Mouse (Mus musculus) mammary gland, adult 2 months (tissue): ENCODE data around the gene Naaa. TPM values are rescaled to one million over a fixed set of nuclear protein-coding genes. Genes with fewer than 3 reads are reported as not detected.

Experiments
- polyA plus RNA-seq: library from polyadenylated mRNA; depleted of rRNA; stranded (reverse); fragments of >200 nt; gene quantifications from 2 replicates; pipeline ENCODE4 v1.2.3, GENCODE M21; 2012; ENCODE audit warnings: low replicate concordance; rRNA removed

The Naaa gene
- 96.5 and 118 TPM in 2 replicates for polyA plus RNA-seq

DNA sequence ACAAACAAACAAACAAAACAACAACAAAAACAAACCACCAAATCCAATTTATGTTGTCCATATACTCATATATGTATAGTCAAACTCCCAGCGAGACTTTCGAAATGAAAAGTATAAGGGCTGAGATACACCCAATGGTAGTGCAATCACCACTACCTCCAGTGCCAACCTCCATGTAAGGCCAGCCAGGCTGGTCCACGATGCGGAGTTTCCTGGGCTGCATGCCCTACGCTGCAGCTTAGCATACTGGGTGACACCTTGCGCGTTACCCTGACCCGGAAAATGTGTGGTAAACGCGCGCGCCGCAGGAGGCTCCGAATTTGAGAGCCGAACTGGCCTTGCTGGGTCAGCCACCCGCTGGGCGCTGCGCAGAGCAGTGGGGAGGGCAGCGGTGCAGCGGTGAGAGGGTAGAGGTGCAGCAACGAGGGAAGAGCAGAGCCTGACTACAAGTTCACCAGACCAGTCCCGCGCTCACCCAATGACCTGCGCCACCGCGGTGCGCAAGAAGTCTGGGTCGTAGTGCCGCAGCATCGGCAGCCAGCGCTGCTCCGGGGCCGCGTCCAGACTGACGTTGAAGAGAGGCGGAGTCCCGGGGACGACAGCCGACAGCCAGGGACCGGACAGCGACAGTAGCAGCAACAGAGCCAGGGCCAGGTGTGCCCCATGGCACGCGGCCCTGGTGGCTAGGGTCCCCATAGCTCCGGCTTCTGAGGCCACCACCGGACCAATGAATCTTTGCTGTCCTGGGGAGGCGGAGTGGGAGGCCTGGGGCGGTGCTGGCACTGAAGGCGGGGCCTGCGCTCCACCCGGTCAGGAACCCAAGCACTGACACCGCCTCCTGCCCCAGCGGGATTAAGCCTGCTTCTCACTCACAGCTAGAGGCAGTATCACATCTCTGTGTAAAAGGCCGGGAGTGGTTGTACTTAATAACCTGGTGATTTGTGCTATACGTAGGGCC, at the start of gene Naaa:
Gene Naaa, minus strand, starts transcription at position 734 of the 958 bp plus-strand sequence.

DNA sequence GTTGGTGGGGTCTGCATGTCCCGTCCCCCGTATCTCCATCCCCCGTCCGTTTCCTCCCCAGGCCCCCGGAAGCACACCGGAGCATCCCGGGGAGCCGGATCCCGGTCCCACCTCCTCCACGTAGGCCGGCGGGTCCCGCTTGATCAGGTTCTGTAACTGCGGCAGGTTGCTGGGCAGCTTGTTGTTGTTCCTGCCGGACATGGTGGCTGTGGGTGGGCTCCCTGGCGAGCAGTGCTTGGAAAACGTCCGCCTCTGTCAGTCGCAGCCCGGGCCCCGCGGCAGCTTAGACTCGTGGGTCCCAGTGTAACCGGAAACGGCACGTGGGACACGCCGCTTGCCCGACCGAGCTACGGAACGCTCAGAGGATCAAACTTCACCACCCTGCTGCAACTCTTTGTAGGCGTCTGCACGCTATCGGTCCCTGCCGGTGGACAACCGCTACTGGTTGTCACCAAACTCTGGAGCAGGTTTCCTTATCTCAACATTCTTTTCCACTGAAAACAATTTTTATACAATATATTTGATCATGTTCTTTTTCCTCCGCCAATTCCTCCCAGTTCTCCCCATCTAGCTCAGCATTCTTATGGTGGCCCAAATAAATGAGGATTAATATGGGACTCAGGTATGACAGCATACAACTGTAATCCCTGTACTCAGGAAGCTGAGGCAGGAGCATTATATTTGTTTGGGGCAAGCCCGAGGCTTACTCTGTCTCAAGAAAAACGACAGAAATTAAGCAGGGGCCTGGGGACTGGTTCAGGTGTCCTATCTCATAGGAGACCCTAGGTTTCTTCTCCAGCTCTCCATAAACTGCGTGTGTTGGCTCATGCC, 31.9 kb upstream of the Naaa start, which contains the start of gene Sdad1:
Gene Sdad1, minus strand, starts transcription at position 799 of the 831 bp plus-strand sequence.

DNA sequence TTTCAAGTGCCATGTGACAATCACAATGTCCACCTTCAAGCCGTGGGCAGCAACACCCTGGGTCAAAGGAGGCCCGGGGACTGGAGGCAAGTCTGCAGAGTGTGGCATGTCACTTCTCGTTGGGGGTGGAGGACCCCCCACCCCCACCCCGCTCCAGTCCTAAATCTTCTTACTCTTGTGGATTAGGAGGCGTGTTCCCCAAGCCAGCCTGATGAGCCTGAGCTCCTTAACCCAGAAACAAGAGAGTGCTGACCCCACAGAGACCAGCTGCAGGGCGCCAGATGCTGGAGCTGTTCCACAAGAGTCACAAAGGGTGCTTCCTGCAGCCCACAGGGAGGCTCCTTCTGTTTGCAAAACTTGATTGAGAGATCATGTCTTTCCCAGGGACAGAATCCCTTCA, 21.8 kb downstream of the Naaa start, which contains the start of gene Ppef2:
Gene Ppef2, minus strand, starts transcription at position 61 of the 400 bp plus-strand sequence.

DNA sequence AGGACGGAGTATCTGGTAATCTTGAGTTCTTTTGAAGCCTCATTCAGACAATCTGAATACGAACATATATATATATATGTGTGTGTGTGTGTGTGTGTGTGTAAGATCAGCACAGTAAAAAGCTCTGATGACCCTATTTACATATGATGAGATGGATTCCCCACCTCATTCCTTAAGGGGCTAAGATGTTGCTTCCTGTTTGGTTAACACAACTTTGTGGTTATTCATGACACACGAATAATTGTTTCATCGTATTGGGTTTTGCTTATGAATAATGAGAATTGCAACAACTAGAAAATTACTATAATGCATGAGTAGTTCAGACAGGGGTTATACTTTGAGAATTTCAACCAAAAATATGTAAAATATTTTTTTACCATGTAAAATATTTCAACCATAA, 62.7 kb downstream of the Naaa start, which contains the start of gene U90926:
Gene U90926, minus strand, starts transcription at position 101 of the 400 bp plus-strand sequence.

Other genes starting within 250 kb of the Naaa start
- gene Cdkl2, start 234.3 kb downstream of the Naaa start, polyA plus RNA-seq = 1.3 and 2.4 TPM in 2 replicates
- 14.8 and 28.2 TPM in 2 replicates for gene G3bp2, start 194.5 kb downstream of the Naaa start, polyA plus RNA-seq
- gene Uso1, start 140.2 kb downstream of the Naaa start, polyA plus RNA-seq = 24.9 and 26.0 TPM in 2 replicates
- gene U90926, start 62.8 kb downstream of the Naaa start, polyA plus RNA-seq = not detected in 2 replicates
- 1.8 and 2.6 TPM in 2 replicates for gene Ppef2, start 21.9 kb downstream of the Naaa start, polyA plus RNA-seq
- gene Sdad1, start 32.3 kb upstream of the Naaa start, polyA plus RNA-seq = 9.1 and 12.4 TPM in 2 replicates
- 54.6 and 78.7 TPM in 2 replicates for gene Cxcl9, start 49.9 kb upstream of the Naaa start, polyA plus RNA-seq
- 41.7 and 96.6 TPM in 2 replicates for gene Art3, start 53.7 kb upstream of the Naaa start, polyA plus RNA-seq
- gene Cxcl10, start 70.7 kb upstream of the Naaa start, polyA plus RNA-seq = 10.0 and 18.9 TPM in 2 replicates
- 10.5 and 16.5 TPM in 2 replicates for gene Nup54, start 157.0 kb upstream of the Naaa start, polyA plus RNA-seq
- 26.6 and 37.0 TPM in 2 replicates for gene Scarb2, start 228.7 kb upstream of the Naaa start, polyA plus RNA-seq